Mouse (Mus musculus) hindbrain, embryonic 14.5 days (tissue): Measurements from ENCODE around the gene Tff1. TPM values are rescaled to one million over a fixed set of nuclear protein-coding genes. Genes with fewer than 3 reads are reported as not detected.

Experiments used
- ATAC-seq: fragments of 200-750 bp; cut with Nextera tagmentation; 2 replicates; pipeline ENCODE4 v1.8.0; 2017; ENCODE audit warnings: moderate number of reproducible peaks, mild to moderate bottlenecking, moderate TSS enrichment, moderate library complexity; ENCODE audit not compliant: low FRiP score
- DNase-seq: peaks from one replicate; pipeline ENCODE4 v3.0.0-alpha.2; 2015; ENCODE audit warnings: low spot score
- H3K27ac ChIP-seq: fragments of 300-500 bp; sonication (generic); 2 replicates; pipeline ENCODE4 v1.5.1; 2014; ENCODE audit warnings: mild to moderate bottlenecking, moderate library complexity
- H3K27me3 ChIP-seq: fragments of 300-500 bp; sonication (generic); 2 replicates; pipeline ENCODE4 v1.6.1; 2014; ENCODE audit warnings: mild to moderate bottlenecking, low read length, mixed read lengths; ENCODE audit not compliant: control insufficient read depth, insufficient read depth
- H3K36me3 ChIP-seq: fragments of 300-500 bp; sonication (generic); replicated peaks from 2 replicates; pipeline ENCODE4 v1.6.1; 2014; ENCODE audit not compliant: control insufficient read depth, insufficient read depth
- H3K4me1 ChIP-seq: fragments of 300-500 bp; sonication (generic); replicated peaks from 2 replicates; pipeline ENCODE4 v1.6.1; 2014; ENCODE audit warnings: antibody characterized with exemption, low read length, mixed read lengths; ENCODE audit not compliant: control insufficient read depth, insufficient read depth
- H3K4me2 ChIP-seq: fragments of 300-500 bp; sonication (generic); replicated peaks from 2 replicates; pipeline ENCODE4 v1.6.1; 2014; ENCODE audit warnings: mild to moderate bottlenecking, moderate library complexity
- H3K4me3 ChIP-seq: fragments of 300-500 bp; sonication (generic); replicated peaks from 2 replicates; pipeline ENCODE4 v1.5.1; 2014; ENCODE audit warnings: mild to moderate bottlenecking, low read length
- H3K9ac ChIP-seq: fragments of 300-500 bp; sonication (generic); 2 replicates; pipeline ENCODE4 v1.6.1; 2014
- H3K9me3 ChIP-seq: fragments of 300-500 bp; sonication (generic); 2 replicates; pipeline ENCODE4 v1.6.1; 2016; ENCODE audit warnings: low read length; ENCODE audit not compliant: control insufficient read depth
- WGBS: fragments of 180-500 bp; shearing (Covaris S2); extraction: QIAGEN DNeasy Blood & Tissue Kit; methylation state at CpG from one replicate; pipeline ENCODE4 v1.1.7; 2014; 5-methylcytosine and 5-hydroxymethylcytosine counted together
- polyA plus RNA-seq: library from polyadenylated mRNA; unstranded; fragments of >200 nt; fragmentation: Nextera tagmentation; extraction: Ambion mirVana; gene quantifications from 2 replicates; pipeline ENCODE4 v1.2.1, GENCODE M21; 2014

Tff1 gene
- polyA plus RNA-seq = not detected in 2 replicates

DNA sequence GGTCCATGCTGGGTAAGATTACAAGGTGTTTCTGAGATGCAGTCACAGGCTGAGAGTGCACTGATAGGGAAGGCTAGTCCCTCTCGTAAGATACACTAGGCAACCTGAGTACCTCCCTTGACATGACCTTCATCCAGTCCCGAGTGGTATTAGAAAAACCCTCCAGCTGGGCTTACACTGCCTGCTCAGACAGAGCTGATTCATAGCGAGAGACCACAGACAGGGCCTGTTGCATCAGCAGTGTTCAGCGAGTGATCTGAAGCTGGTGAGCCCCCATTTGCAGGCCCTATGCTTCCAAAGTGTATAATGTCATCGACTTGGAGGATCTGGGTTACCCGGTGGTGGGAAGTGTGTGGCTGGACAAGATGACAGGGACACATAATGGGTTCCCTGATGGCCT lies at the start of gene Tff1:
Tff1 (minus strand) TSS at position 151 of the 400 bp plus-strand sequence.
- DNase-seq (no peak), ATAC-seq (no peak)
- 92% methylated on average over 6 of the region's 6 CpGs for WGBS

DNA sequence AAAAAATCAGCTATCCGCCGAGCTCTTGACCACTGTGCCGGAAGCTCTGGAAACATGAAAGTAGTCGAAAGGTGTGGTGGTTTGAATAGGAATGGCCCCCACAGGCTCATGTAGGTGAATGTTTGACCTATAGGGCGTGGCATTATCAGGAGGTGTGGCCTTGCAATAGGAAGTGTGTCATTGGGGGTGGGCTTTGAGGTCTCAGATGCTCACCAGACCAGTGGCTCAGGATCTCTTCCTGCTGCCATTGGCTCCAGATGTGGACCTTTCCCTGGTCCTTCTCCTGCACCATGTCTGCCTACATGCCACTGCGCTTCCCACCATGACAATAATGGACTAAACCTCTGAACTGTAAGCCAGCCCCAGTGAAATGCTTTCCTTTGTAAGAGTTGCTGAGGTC lies 46.8 kb upstream of the Tff1 start:
- Histone ChIP-seq H3K4me1 (no peaks in the 10 kb centered on the region), H3K4me2 (no peak overlapping the region), H3K9me3 (no peaks in the 10 kb centered on the region), H3K9ac (no peak overlapping the region), H3K36me3 (no peaks in the 10 kb centered on the region), H3K27ac (no peak overlapping the region), H3K27me3 (no peaks in the 10 kb centered on the region), H3K4me3 (no peak overlapping the region)
- DNase-seq = no peak
- ATAC-seq = no peak
- 91% methylated on average over 6 of the region's 6 CpGs for WGBS

More for the DNA sequence above, at the start of gene Tff1:
- no peak within 1 kb of the TSS for H3K4me3 ChIP-seq
- no peaks in the 10 kb centered on the region for H3K4me1 ChIP-seq
- H3K9me3 ChIP-seq = no peaks in the 10 kb centered on the region
- H3K27ac ChIP-seq = no peak within 1 kb of the TSS
- H3K9ac ChIP-seq = no peak within 1 kb of the TSS
- H3K36me3 ChIP-seq = no peaks in the 10 kb centered on the region
- H3K27me3 ChIP-seq = no peaks in the 10 kb centered on the region
- H3K4me2 ChIP-seq = no peak within 1 kb of the TSS

- Histone ChIP-seq H3K4me1 (no peaks in the 10 kb centered on the region), H3K9me3 (no peaks in the 10 kb centered on the region), H3K27ac (no peak overlapping the region), H3K9ac (no peak overlapping the region), H3K4me2 (no peak overlapping the region), H3K27me3 (no peaks in the 10 kb centered on the region), H3K36me3 (no peaks in the 10 kb centered on the region), H3K4me3 (no peak overlapping the region)
- DNase-seq (no peak), ATAC-seq (no peak)
- WGBS = 95% methylated on average over 7 of the region's 7 CpGs
Observed at GRCm38 (mm10) chr17:31210299-31210698, 45.2 kb upstream of the Tff1 start.

GRCm38 (mm10) chr17:31209376-31209930 lies 44.4 kb upstream of the Tff1 start:
- Histone ChIP-seq H3K4me2 (no peak overlapping the region), H3K4me1 (no peaks in the 10 kb centered on the region), H3K9ac (no peak overlapping the region), H3K4me3 (no peak overlapping the region), H3K27me3 (no peaks in the 10 kb centered on the region), H3K36me3 (no peaks in the 10 kb centered on the region), H3K9me3 (no peaks in the 10 kb centered on the region; the same call in 1 of the 2 replicates), H3K27ac (no peak overlapping the region)
- ATAC-seq (no peak), DNase-seq (no peak)
- 91% methylated on average over 11 of the region's 11 CpGs for WGBS

- DNase-seq (no peak), ATAC-seq (no peak)
- H3K4me3 ChIP-seq = no peak overlapping the region
- no peaks in the 10 kb centered on the region for H3K36me3 ChIP-seq
- no peaks in the 10 kb centered on the region; the same call in 1 of the 2 replicates for H3K9me3 ChIP-seq
- H3K4me1 ChIP-seq = no peaks in the 10 kb centered on the region
- 95% methylated on average over 8 of the region's 8 CpGs for WGBS
- no peak overlapping the region for H3K27ac ChIP-seq
- no peak overlapping the region for H3K9ac ChIP-seq
- no peak overlapping the region for H3K4me2 ChIP-seq
- H3K27me3 ChIP-seq = no peaks in the 10 kb centered on the region
Observed at GRCm38 (mm10) chr17:31208654-31209053, 43.6 kb upstream of the Tff1 start.

DNA sequence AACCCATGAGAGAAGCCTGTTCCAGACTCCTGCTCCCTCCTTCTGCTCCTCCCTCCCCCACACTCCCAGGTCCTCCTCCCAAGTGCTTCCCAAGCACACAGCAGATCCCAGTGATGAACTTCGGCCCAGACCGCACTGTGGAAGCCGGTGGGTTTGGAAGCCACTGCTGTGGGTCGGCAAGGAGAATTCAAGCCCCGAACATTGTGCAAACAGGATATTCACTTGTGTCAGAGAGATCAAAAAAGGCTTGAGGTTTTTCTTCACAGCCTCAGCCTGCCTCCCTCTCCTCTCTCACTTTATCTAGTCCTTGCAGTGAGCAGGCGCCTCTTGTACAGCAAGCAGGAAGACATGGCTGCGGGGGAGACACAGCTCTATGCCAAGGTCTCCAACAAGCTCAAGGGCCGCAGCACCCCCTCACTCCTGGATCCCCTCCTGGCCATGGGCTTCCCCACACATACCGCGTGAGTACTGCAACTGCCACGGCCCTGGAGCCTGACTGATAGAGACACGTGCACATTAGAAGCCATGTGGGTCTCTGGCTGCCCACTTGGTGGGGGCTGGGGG lies 42.8 kb upstream of the Tff1 start, which contains the start of gene Ubash3a:
Ubash3a (plus strand) TSS at position 103 of the 564 bp plus-strand sequence.
- H3K9ac ChIP-seq = no peak within 1 kb of the TSS

DNA sequence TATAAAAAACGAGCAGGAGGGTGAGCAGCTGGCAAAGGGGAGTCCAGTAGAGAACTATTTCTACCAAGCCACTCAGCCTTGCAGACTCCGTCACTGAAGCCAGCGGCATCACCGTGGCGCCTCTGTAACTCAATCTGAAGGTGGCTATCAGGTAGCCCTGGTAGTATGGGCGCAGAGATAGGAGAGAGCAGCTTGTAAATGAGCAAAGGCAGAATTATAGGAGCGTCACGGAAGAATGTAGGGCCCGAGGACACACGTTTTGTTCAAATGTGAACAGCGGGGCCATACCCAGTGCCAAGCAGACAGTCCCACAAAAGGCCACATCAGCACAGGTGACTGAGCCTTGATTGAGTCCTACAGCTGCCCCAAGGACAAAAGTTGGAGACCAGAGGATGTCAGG lies 33.8 kb upstream of the Tff1 start, which contains the start of gene Tmprss3:
Tmprss3 (minus strand) TSS at position 101 of the 400 bp plus-strand sequence.
- H3K9ac ChIP-seq = no peak within 1 kb of the TSS
- DNase-seq (no peak), ATAC-seq (no peak)
- H3K4me1 ChIP-seq = no peaks in the 10 kb centered on the region
- 83% methylated on average over 11 of the region's 11 CpGs for WGBS
- no peak within 1 kb of the TSS for H3K4me3 ChIP-seq
- no peak within 1 kb of the TSS for H3K4me2 ChIP-seq
- no peak within 1 kb of the TSS for H3K27ac ChIP-seq
- no peaks in the 10 kb centered on the region for H3K36me3 ChIP-seq
- H3K27me3 ChIP-seq = no peaks in the 10 kb centered on the region
- H3K9me3 ChIP-seq = no peaks in the 10 kb centered on the region

More for the DNA sequence above, 42.8 kb upstream of the Tff1 start, which contains the start of gene Ubash3a:
- Histone ChIP-seq H3K9me3 (no peaks in the 10 kb centered on the region; the same call in 1 of the 2 replicates), H3K36me3 (no peaks in the 10 kb centered on the region), H3K4me3 (no peak within 1 kb of the TSS), H3K4me1 (no peaks in the 10 kb centered on the region), H3K27ac (no peak within 1 kb of the TSS), H3K4me2 (no peak within 1 kb of the TSS), H3K27me3 (no peaks in the 10 kb centered on the region)
- ATAC-seq (no peak), DNase-seq (no peak)
- 84% methylated on average over 12 of the region's 12 CpGs for WGBS

- Histone ChIP-seq H3K9me3 (no peaks in the 10 kb centered on the region), H3K4me1 (no peaks in the 10 kb centered on the region), H3K9ac (no peak overlapping the region), H3K27ac (no peak overlapping the region), H3K27me3 (no peaks in the 10 kb centered on the region), H3K4me2 (no peak overlapping the region), H3K36me3 (no peaks in the 10 kb centered on the region), H3K4me3 (no peak overlapping the region)
- ATAC-seq = no peak
- 92% methylated on average over 7 of the region's 7 CpGs for WGBS
- DNase-seq = no peak
Observed at GRCm38 (mm10) chr17:31196283-31196682, 31.2 kb upstream of the Tff1 start.

DNA sequence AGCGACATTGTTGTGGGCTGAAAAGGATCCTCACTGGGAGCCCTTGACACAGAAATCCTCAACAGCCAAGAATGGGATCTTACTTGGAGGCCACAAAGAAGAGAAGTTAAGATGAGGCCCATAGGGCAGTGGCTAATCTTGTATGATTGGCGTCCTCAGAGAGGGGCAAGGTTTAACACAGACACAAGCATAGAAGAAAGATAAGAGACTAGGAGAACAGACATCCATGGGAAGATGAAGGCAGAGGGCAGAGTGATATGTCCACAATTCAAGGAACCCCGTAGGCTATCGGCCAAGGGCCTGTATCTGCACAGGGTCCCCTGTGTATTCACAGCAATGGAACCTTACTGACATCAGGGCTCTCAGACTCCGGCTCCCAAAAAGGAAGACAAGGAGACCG lies 30.1 kb upstream of the Tff1 start:
- H3K9me3 ChIP-seq = no peaks in the 10 kb centered on the region
- no peaks in the 10 kb centered on the region for H3K4me1 ChIP-seq
- H3K36me3 ChIP-seq = no peaks in the 10 kb centered on the region
- no peak overlapping the region for H3K4me2 ChIP-seq
- H3K27ac ChIP-seq = no peak overlapping the region
- ATAC-seq = no peak
- WGBS = 81% methylated on average over 6 of the region's 6 CpGs
- no peaks in the 10 kb centered on the region for H3K27me3 ChIP-seq
- no peak overlapping the region for H3K9ac ChIP-seq
- no peak for DNase-seq
- no peak overlapping the region for H3K4me3 ChIP-seq
